ENCODE assay signal across 16 mouse cellular contexts in the genomic region with DNA sequence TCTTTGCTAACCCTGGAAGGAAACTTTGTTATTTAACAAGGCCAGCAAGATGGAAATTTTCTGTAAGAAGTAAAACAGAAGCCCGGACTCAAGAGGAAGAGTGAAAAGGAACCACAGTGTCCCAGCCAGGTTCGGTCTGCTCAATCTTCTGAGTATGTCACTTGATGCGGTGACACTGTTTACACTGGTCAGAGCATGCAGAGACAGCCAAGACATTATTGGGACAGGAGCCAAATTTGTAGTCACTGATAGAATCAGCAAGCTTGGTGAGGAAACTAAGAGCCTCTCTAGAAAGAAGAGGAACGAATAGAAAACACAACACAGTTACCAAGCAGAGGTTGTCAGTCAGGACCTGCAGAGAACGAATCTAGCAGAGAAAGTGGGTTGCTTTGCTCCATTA.
DNase-seq lines count a peak whose midpoint lies in the region; ATAC-seq and TF ChIP-seq lines count a peak whose summit lies in the region.
"Had no signal": no experiment of that assay in that cellular context is flagged by ENCODE, and none has a peak within 500 bp of the region (broad histone marks: within the 10 kb centered on the region; RNA-seq: fewer than 3 reads in every experiment).

No protein-coding gene starts in this region.

- H3K9me3 ChIP-seq in heart, embryonic 10.5 days: no peaks in the 10 kb centered on the region
- no peaks in the 10 kb centered on the region for H3K9me3 ChIP-seq in heart, embryonic 11.5 days (replicated peaks; ENCODE audit: control insufficient read depth, low read length)
- H3K9me3 ChIP-seq in stomach, postnatal 0 days (ENCODE audit: control insufficient read depth, low read length): no peaks in the 10 kb centered on the region
- H3K9me3 ChIP-seq: embryonic facial prominence, embryonic 12.5 days; liver, embryonic 13.5 days; neural tube, embryonic 12.5 days had no signal

- no peak overlapping the region for H3K27ac ChIP-seq in heart, embryonic 10.5 days
- H3K27ac ChIP-seq in heart, embryonic 11.5 days (ENCODE audit: low read depth, low read length): no peak overlapping the region
- H3K27ac ChIP-seq in stomach, postnatal 0 days (replicated peaks): no peak overlapping the region; the same call in 1 of the 2 replicates
- H3K27ac ChIP-seq: embryonic facial prominence, embryonic 12.5 days; layer of hippocampus, adult 2 months; liver, embryonic 13.5 days; neural tube, embryonic 12.5 days had no signal

- H3K9ac ChIP-seq in heart, embryonic 11.5 days (ENCODE audit: low read depth, low read length): no peak overlapping the region
- H3K9ac ChIP-seq in stomach, postnatal 0 days (ENCODE audit: low read length): peak overlapping the region; percentile 23; the same call in 1 of the 2 replicates
- H3K9ac ChIP-seq: embryonic facial prominence, embryonic 12.5 days; liver, embryonic 13.5 days; neural tube, embryonic 12.5 days had no signal

- 73% methylated on average over 5 of the region's 5 CpGs for WGBS in heart, embryonic 10.5 days
- WGBS in heart, embryonic 11.5 days (ENCODE audit: insufficient replicate concordance): 66% methylated on average over 5 of the region's 5 CpGs
- WGBS in stomach, postnatal 0 days: 39% methylated on average over 5 of the region's 5 CpGs

- no peak overlapping the region for H3K4me3 ChIP-seq in heart, embryonic 10.5 days
- H3K4me3 ChIP-seq in heart, embryonic 11.5 days (ENCODE audit: low read depth, low read length): no peak overlapping the region
- no peak overlapping the region for H3K4me3 ChIP-seq in stomach, postnatal 0 days (ENCODE audit: low read depth, low read length)
- H3K4me3 ChIP-seq: embryonic facial prominence, embryonic 12.5 days; layer of hippocampus, adult 2 months; liver, embryonic 13.5 days; neural tube, embryonic 12.5 days had no signal

- DNase-seq in adrenal gland, adult 2 months: peak; percentile 13
- DNase-seq in adrenal gland, postnatal 4 days (ENCODE audit: low spot score in 2 of 2): no peak
- peak; percentile 14 for DNase-seq in heart, embryonic 10.5 days (ENCODE audit: low spot score)
- DNase-seq in testis, postnatal 10 days (ENCODE audit: low spot score): peak; percentile 19
- no peak for DNase-seq in testis, postnatal 14 days (ENCODE audit: low spot score)
- DNase-seq in stomach, postnatal 0 days (ENCODE audit: low spot score): peak; percentile 7
- no peak for DNase-seq in thymus, postnatal 25 days
- DNase-seq: kidney, adult 18-20 months; liver, embryonic 13.5 days; right cerebral cortex, adult 18-20 months; thymus, adult 2 months had no signal

- no peaks in the 10 kb centered on the region for H3K4me1 ChIP-seq in heart, embryonic 10.5 days
- no peaks in the 10 kb centered on the region for H3K4me1 ChIP-seq in heart, embryonic 11.5 days (ENCODE audit: control insufficient read depth, insufficient read depth, low read length)
- 0 out of 2 replicates have a peak, but pooled peaks cover 3% of the 10 kb centered on the region for H3K4me1 ChIP-seq in stomach, postnatal 0 days (replicated peaks; ENCODE audit: control insufficient read depth, insufficient read depth)
- H3K4me1 ChIP-seq: embryonic facial prominence, embryonic 12.5 days; liver, embryonic 13.5 days; neural tube, embryonic 12.5 days had no signal

- no peak for TF ChIP-seq EP300 in stomach, postnatal 0 days (optimal IDR thresholded peaks at IDR 0.05)

- ATAC-seq in heart, embryonic 11.5 days (replicated peaks; ENCODE audit: insufficient number of reproducible peaks, low FRiP score, low TSS enrichment): no peak
- ATAC-seq in stomach, postnatal 0 days (ENCODE audit: low FRiP score, low TSS enrichment): no peak

- H3K4me2 ChIP-seq in heart, embryonic 11.5 days: no peak overlapping the region
- no peak overlapping the region for H3K4me2 ChIP-seq in stomach, postnatal 0 days (replicated peaks; ENCODE audit: low read depth)
- H3K4me2 ChIP-seq: embryonic facial prominence, embryonic 12.5 days; liver, embryonic 13.5 days; midbrain, embryonic 11.5 days; neural tube, embryonic 12.5 days had no signal

- TF ChIP-seq CTCF in stomach, postnatal 0 days (IDR thresholded peaks at IDR 0.05; ENCODE audit: low read depth): no peak

- H3K27me3 ChIP-seq in heart, embryonic 10.5 days (ENCODE audit: insufficient read depth, poor library complexity, severe bottlenecking): no peaks in the 10 kb centered on the region
- H3K27me3 ChIP-seq in heart, embryonic 11.5 days (ENCODE audit: control insufficient read depth, insufficient read depth, low read length): no peaks in the 10 kb centered on the region
- no peaks in the 10 kb centered on the region for H3K27me3 ChIP-seq in stomach, postnatal 0 days (ENCODE audit: control insufficient read depth, insufficient read depth, low read length)
- H3K27me3 ChIP-seq: embryonic facial prominence, embryonic 12.5 days; liver, embryonic 13.5 days; neural tube, embryonic 12.5 days had no signal

- H3K36me3 ChIP-seq in heart, embryonic 10.5 days: no peaks in the 10 kb centered on the region
- H3K36me3 ChIP-seq in heart, embryonic 11.5 days (ENCODE audit: control insufficient read depth, insufficient read depth, low read length): no peaks in the 10 kb centered on the region
- H3K36me3 ChIP-seq in stomach, postnatal 0 days (ENCODE audit: control insufficient read depth, insufficient read depth, low read length): no peaks in the 10 kb centered on the region
- H3K36me3 ChIP-seq: embryonic facial prominence, embryonic 12.5 days; liver, embryonic 13.5 days; neural tube, embryonic 12.5 days had no signal

Comparison
In these comparisons a context has a peak if more than half of its experiments do, and no peak if none do; other contexts are left out.
1. DNase-seq: peak in adrenal gland, adult 2 months (single experiment), heart, embryonic 10.5 days (single experiment), testis, postnatal 10 days (single experiment) and stomach, postnatal 0 days (single experiment); none in adrenal gland, postnatal 4 days (0 of 2), testis, postnatal 14 days (single experiment) and thymus, postnatal 25 days (single experiment).